Mouse (Mus musculus) intestine, embryonic 16.5 days (tissue): ENCODE measurements at regions not wholly inside any gene's neighbourhood (a gene's known extent, or its start where the extent isn't known, plus 50 kb on each side); places are given as distances from the start of the nearest gene placed in this dataset.
"Not testable (repeated sequence)": the region's sequence is repeated elsewhere in the genome, so short reads cannot be mapped to it uniquely, and the experiment has no call there.

Experiments
- ATAC-seq: fragments of 200-750 bp; cut with Nextera tagmentation; 2 replicates; pipeline ENCODE4 v1.8.0; 2017; ENCODE audit warnings: moderate TSS enrichment, moderate library complexity
- H3K27ac ChIP-seq: fragments of 300-500 bp; sonication (generic); 2 replicates; pipeline ENCODE4 v1.5.1; 2014; ENCODE audit warnings: mild to moderate bottlenecking, low read length
- H3K27me3 ChIP-seq: fragments of 300-500 bp; sonication (generic); replicated peaks from 2 replicates; pipeline ENCODE4 v1.6.1; 2014; ENCODE audit warnings: low read length, control low read depth, mixed read lengths; ENCODE audit not compliant: control insufficient read depth, insufficient read depth
- H3K36me3 ChIP-seq: fragments of 300-500 bp; sonication (generic); 2 replicates; pipeline ENCODE4 v1.6.1; 2014; ENCODE audit warnings: low read length, control low read depth; ENCODE audit not compliant: control insufficient read depth, insufficient read depth
- H3K4me1 ChIP-seq: fragments of 300-500 bp; sonication (generic); 2 replicates; pipeline ENCODE4 v1.6.1; 2014; ENCODE audit warnings: low read length, control low read depth, mixed read lengths; ENCODE audit not compliant: control insufficient read depth, insufficient read depth
- H3K4me2 ChIP-seq: fragments of 300-500 bp; sonication (generic); 2 replicates; pipeline ENCODE4 v1.6.1; 2014; ENCODE audit warnings: low read depth, low read length, control low read depth
- H3K4me3 ChIP-seq: fragments of 300-500 bp; sonication (generic); 2 replicates; pipeline ENCODE4 v1.5.1; 2014; ENCODE audit warnings: mild to moderate bottlenecking, low read length
- H3K9ac ChIP-seq: fragments of 300-500 bp; sonication (generic); 2 replicates; pipeline ENCODE4 v1.6.1; 2014; ENCODE audit warnings: low read depth, low read length
- H3K9me3 ChIP-seq: fragments of 300-500 bp; sonication (generic); 2 replicates; pipeline ENCODE4 v1.6.1; 2016; ENCODE audit warnings: low read length, control low read depth; ENCODE audit not compliant: control insufficient read depth
- WGBS: fragments of 180-500 bp; shearing (Covaris S2); extraction: QIAGEN DNeasy Blood & Tissue Kit; methylation state at CpG from one replicate; pipeline ENCODE4 v1.1.7; 2014; 5-methylcytosine and 5-hydroxymethylcytosine counted together

DNA sequence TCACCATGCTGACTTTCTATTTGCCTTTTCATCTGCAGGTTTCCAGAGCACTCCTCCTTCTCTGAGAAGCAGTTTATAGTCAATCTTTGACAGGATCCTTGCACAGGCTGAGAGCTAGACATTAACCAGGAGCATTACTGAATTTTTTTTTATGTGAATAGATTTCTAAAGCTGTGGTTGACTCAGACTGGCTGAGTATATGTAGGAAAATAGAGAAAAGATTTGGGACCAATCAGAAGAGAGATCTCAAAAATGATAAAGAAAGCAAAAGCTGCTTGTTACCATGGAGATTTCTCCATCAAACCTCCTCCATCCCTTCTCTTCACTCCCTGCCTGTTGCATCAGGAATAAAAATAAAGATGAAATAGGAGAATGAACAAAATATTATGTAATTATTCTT lies 731.2 kb upstream of the Ndn start:
- no peak overlapping the region for H3K27ac ChIP-seq
- no peaks in the 10 kb centered on the region for H3K4me1 ChIP-seq
- H3K4me2 ChIP-seq = no peak overlapping the region
- H3K4me3 ChIP-seq = no peak overlapping the region
- H3K9ac ChIP-seq = no peak overlapping the region
- no peaks in the 10 kb centered on the region for H3K27me3 ChIP-seq
- no peaks in the 10 kb centered on the region for H3K36me3 ChIP-seq
- no peaks in the 10 kb centered on the region for H3K9me3 ChIP-seq
- ATAC-seq = no peak

DNA sequence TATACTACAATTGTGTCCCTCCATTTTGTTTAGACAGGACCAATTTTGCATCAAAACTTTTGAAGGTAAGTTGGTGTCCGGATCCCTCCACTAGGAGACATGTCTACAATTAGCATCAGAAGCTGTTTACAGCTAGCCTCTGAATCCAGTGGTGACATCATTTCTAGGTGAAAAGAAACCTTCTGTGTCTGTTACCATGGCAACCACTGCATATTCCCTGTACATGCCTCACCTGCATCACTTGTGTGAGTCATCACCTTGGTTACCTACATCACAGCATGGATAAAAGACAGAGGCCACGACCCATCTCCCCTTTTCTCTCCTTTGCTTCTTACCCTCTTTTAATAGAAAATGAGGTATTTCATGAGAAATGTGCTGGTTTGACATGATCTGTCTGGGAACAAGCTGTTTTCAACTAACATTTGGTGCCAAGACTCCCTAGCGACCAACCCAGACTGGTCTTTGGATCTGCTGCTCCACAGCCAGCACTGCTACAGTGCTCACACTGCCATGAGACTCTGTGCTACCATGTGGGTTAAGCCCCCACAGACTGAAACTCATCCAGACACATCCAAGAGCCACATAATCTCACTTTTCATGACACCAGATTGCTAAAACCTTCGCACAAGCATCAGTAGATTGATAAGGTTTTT lies 701.4 kb upstream of the Ndn start:
- H3K4me1 ChIP-seq = no peaks in the 10 kb centered on the region
- H3K9me3 ChIP-seq = no peaks in the 10 kb centered on the region; the same call in 1 of the 2 replicates
- no peak overlapping the region for H3K4me3 ChIP-seq
- WGBS = 74% methylated on average over 4 of the region's 4 CpGs
- no peak overlapping the region for H3K4me2 ChIP-seq
- no peaks in the 10 kb centered on the region for H3K27me3 ChIP-seq
- ATAC-seq = no peak
- H3K27ac ChIP-seq = no peak overlapping the region
- no peaks in the 10 kb centered on the region for H3K36me3 ChIP-seq
- no peak overlapping the region for H3K9ac ChIP-seq

GRCm38 (mm10) chr7:61658086-61658485 lies 688.3 kb upstream of the Ndn start:
- H3K9me3 ChIP-seq = no peaks in the 10 kb centered on the region; the same call in 1 of the 2 replicates
- no peak overlapping the region for H3K27ac ChIP-seq
- no peak overlapping the region for H3K9ac ChIP-seq
- H3K4me2 ChIP-seq = no peak overlapping the region
- ATAC-seq = no peak
- H3K36me3 ChIP-seq = no peaks in the 10 kb centered on the region
- no peaks in the 10 kb centered on the region for H3K4me1 ChIP-seq
- no peaks in the 10 kb centered on the region for H3K27me3 ChIP-seq
- H3K4me3 ChIP-seq = no peak overlapping the region
- WGBS = 76% methylated on average over 3 of the region's 3 CpGs

DNA sequence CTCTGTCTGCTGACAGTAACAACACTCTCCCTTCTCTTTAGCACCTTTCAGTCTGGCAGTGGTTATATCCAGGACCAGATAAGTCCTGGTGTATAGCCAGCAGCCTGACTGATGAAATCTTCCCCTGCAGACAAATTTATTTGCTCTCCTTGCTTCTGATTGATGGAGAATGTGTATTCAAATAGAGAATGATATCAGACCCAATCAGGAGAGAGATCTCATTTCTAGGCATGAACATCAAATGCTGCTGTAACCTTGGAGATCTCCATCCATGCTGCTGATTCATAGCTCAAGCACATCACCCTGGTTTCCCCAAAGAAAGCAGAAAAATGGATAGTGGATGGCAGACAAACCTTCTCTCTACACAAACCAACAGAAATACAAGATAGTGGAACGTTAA lies 663.3 kb upstream of the Ndn start:
- H3K9ac ChIP-seq = no peak overlapping the region
- H3K4me1 ChIP-seq = no peaks in the 10 kb centered on the region
- 49% methylated on average over 1 of the region's 1 CpGs for WGBS
- H3K9me3 ChIP-seq = no peaks in the 10 kb centered on the region
- no peaks in the 10 kb centered on the region for H3K36me3 ChIP-seq
- no peak overlapping the region for H3K4me3 ChIP-seq
- no peak for ATAC-seq
- no peak overlapping the region for H3K27ac ChIP-seq
- no peak overlapping the region for H3K4me2 ChIP-seq
- H3K27me3 ChIP-seq = no peaks in the 10 kb centered on the region

DNA sequence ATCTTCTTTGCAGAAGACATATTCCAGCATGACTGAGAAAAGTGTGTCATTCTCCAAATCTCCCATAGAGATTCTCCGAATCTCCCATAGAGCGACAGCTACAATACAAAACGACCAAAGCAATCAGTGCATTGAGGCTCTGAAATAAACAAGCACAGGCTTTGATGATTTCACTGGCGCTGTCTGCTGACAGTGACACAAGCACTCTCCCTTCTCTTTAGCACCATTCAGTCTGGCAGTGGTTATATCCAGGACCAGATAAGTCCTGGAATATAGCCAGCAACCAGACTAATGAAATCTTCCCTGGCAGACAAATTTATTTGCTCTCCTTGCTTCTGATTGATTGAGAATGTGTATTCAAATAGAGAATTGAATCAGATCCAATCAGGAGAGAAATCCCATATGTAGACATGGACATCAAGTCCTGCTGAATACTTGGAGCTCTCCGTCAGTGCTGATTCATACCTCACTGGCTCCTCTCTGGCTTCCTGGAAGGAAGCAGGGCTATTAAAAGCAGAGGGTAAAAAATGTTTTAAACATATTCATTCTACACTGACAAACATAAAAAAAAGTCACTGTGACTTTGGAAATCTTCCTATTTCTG lies 661.2 kb upstream of the Ndn start:
- Histone ChIP-seq H3K9ac (no peak overlapping the region), H3K4me2 (no peak overlapping the region), H3K27ac (no peak overlapping the region), H3K4me3 (no peak overlapping the region), H3K27me3 (no peaks in the 10 kb centered on the region), H3K4me1 (no peaks in the 10 kb centered on the region), H3K36me3 (no peaks in the 10 kb centered on the region), H3K9me3 (no peaks in the 10 kb centered on the region)
- no peak for ATAC-seq
- 62% methylated on average over 5 of the region's 5 CpGs for WGBS

- no peak overlapping the region for H3K27ac ChIP-seq
- no peak for ATAC-seq
- no peak overlapping the region for H3K4me3 ChIP-seq
- no peaks in the 10 kb centered on the region for H3K36me3 ChIP-seq
- H3K9me3 ChIP-seq = no peaks in the 10 kb centered on the region
- H3K4me1 ChIP-seq = no peaks in the 10 kb centered on the region
- no peak overlapping the region for H3K4me2 ChIP-seq
- no peak overlapping the region for H3K9ac ChIP-seq
- no peaks in the 10 kb centered on the region for H3K27me3 ChIP-seq
Observed at GRCm38 (mm10) chr7:61726149-61726548, 620.2 kb upstream of the Ndn start.

GRCm38 (mm10) chr7:61737511-61737910 lies 608.9 kb upstream of the Ndn start:
- Histone ChIP-seq H3K27me3 (no peaks in the 10 kb centered on the region), H3K27ac (no peak overlapping the region), H3K4me2 (no peak overlapping the region), H3K9ac (no peak overlapping the region), H3K4me1 (no peaks in the 10 kb centered on the region), H3K36me3 (no peaks in the 10 kb centered on the region), H3K9me3 (no peaks in the 10 kb centered on the region), H3K4me3 (no peak overlapping the region)
- 50% methylated on average over 1 of the region's 1 CpGs for WGBS
- ATAC-seq = no peak

DNA sequence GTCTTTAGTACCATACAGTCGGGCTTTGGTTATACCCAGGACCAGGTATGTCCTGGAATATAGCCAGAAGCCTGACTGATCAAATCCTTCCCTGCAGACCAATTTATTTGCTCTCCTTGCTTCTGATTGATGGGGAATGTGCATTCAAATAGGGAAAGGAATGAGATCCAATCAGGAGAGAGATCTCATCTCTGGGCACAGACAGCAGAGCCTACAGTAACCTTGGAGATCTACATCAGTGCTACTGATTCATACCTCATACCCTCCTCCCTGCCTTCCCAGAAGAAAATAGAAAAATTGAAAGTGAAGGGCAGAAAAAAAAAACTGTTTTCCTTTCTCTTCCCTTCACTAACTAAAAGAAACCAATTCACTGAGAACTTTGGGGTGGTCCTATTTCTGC lies 607.0 kb upstream of the Ndn start:
- not testable (repeated sequence) for H3K4me3 ChIP-seq, H3K9me3 ChIP-seq, H3K4me2 ChIP-seq, H3K27ac ChIP-seq, H3K27me3 ChIP-seq, H3K4me1 ChIP-seq, H3K9ac ChIP-seq, ATAC-seq, H3K36me3 ChIP-seq
- no CpG with 5 or more reads among the region's 1 CpGs for WGBS

GRCm38 (mm10) chr7:61769826-61770225 lies 576.5 kb upstream of the Ndn start:
- H3K27ac ChIP-seq = no peak overlapping the region
- H3K4me1 ChIP-seq = no peaks in the 10 kb centered on the region
- H3K4me3 ChIP-seq = no peak overlapping the region
- H3K27me3 ChIP-seq = no peaks in the 10 kb centered on the region
- no peak overlapping the region for H3K9ac ChIP-seq
- no peak overlapping the region for H3K4me2 ChIP-seq
- H3K36me3 ChIP-seq = no peaks in the 10 kb centered on the region
- no peak for ATAC-seq
- H3K9me3 ChIP-seq = no peaks in the 10 kb centered on the region
